Mouse (Mus musculus) heart, postnatal 25 days (tissue): ENCODE measurements around the gene Ndufs7. TPM values are rescaled to one million over a fixed set of nuclear protein-coding genes. Genes with fewer than 3 reads are reported as not detected.
"Not testable (repeated sequence)": the region's sequence is repeated elsewhere in the genome, so short reads cannot be mapped to it uniquely, and the experiment has no call there.

ENCODE experiments used
- DNase-seq: peaks from one replicate; pipeline ENCODE4 v3.0.0; 2022; ENCODE audit warnings: low spot score
- intact Hi-C: fragments of 180-260 bp; cut with DNase I; formaldehyde crosslinking; loops from one replicate; pipeline ENCODE4 v1.15.1; 2025
- total RNA-seq, 2 experiments: library from RNA; stranded (reverse); gene quantifications; 2 replicates each; pipeline ENCODE4 v1.2.3; 2021

The Ndufs7 gene
- 100 to 1,000 TPM; 957 to 967 TPM for total RNA-seq

GRCm38 (mm10) chr10:80248971-80249640, at the start of gene Ndufs7:
Gene Ndufs7, plus strand, starts transcription at chr10:80249121.
- intact Hi-C loops: no loop called here
- peak; percentile 92 for DNase-seq

- DNase-seq: peak; percentile 70
- intact Hi-C loops: loop anchor here (1.0 kb wide), 1 partner anchor 46 kb away; no protein-coding TSS in a partner anchor
These were observed 49.4 kb upstream of the Ndufs7 start for GRCm38 (mm10) chr10:80199440-80200008.

- intact Hi-C loops: no loop called here
- no peak for DNase-seq
These were observed 48.4 kb upstream of the Ndufs7 start for GRCm38 (mm10) chr10:80200485-80200884.

GRCm38 (mm10) chr10:80204055-80204454, 44.9 kb upstream of the Ndufs7 start:
- intact Hi-C loops: no loop called here
- DNase-seq: no peak

GRCm38 (mm10) chr10:80207201-80207600, 41.7 kb upstream of the Ndufs7 start:
- intact Hi-C loops: no loop called here
- DNase-seq: no peak

- DNase-seq: no peak
- intact Hi-C loops: no loop called here
These were observed 41.2 kb upstream of the Ndufs7 start for GRCm38 (mm10) chr10:80207676-80208075.

GRCm38 (mm10) chr10:80208248-80208647, 40.7 kb upstream of the Ndufs7 start:
- intact Hi-C loops: no loop called here

GRCm38 (mm10) chr10:80208841-80209371, 40.0 kb upstream of the Ndufs7 start:
- DNase-seq: no peak
- intact Hi-C loops: no loop called here

More at GRCm38 (mm10) chr10:80208248-80208647, 40.7 kb upstream of the Ndufs7 start:
- no peak for DNase-seq

- not testable (repeated sequence) for DNase-seq
These were observed 37.3 kb upstream of the Ndufs7 start for GRCm38 (mm10) chr10:80211547-80212103.

GRCm38 (mm10) chr10:80215048-80215772, 33.7 kb upstream of the Ndufs7 start:
- intact Hi-C loops: no loop called here
- DNase-seq: no peak

More at GRCm38 (mm10) chr10:80211547-80212103, 37.3 kb upstream of the Ndufs7 start:
- intact Hi-C loops: not testable (repeated sequence)

GRCm38 (mm10) chr10:80220676-80221075, 28.2 kb upstream of the Ndufs7 start:
- intact Hi-C loops: no loop called here
- no peak for DNase-seq

GRCm38 (mm10) chr10:80223137-80223536, 25.8 kb upstream of the Ndufs7 start:
- intact Hi-C loops, DNase-seq: not testable (repeated sequence)

GRCm38 (mm10) chr10:80226071-80226415, 22.9 kb upstream of the Ndufs7 start:
- intact Hi-C loops: no loop called here
- no peak for DNase-seq

- intact Hi-C loops: no loop called here
- DNase-seq: peak; percentile 99
These were observed 22.3 kb upstream of the Ndufs7 start, which contains the start of gene Mum1 for GRCm38 (mm10) chr10:80226416-80227165. Gene Mum1, plus strand, starts transcription at chr10:80226434.

- intact Hi-C loops: no loop called here
- no peak for DNase-seq
These were observed 21.8 kb upstream of the Ndufs7 start for GRCm38 (mm10) chr10:80227166-80227539.

- intact Hi-C loops: no loop called here
- no peak for DNase-seq
These were observed 20.8 kb upstream of the Ndufs7 start for GRCm38 (mm10) chr10:80227877-80228775.

- intact Hi-C loops: no loop called here
- DNase-seq: no peak
These were observed 12.6 kb upstream of the Ndufs7 start for GRCm38 (mm10) chr10:80236145-80236825.

GRCm38 (mm10) chr10:80237020-80237419, 11.9 kb upstream of the Ndufs7 start:
- intact Hi-C loops: no loop called here
- no peak for DNase-seq
